Mouse (Mus musculus) adrenal gland (tissue): ENCODE measurements around the gene Kmt5b.

Experiments
- intact Hi-C: fragments of 180-260 bp; cut with DNase I; formaldehyde crosslinking; loops from one replicate; pipeline ENCODE4 v1.15.1; 2025

Gene Kmt5b

GRCm38 (mm10) chr19:3842359-3843148 lies 75.3 kb downstream of the Kmt5b start:
- intact Hi-C loops = no loop called here

- intact Hi-C loops = no loop called here
Measured at GRCm38 (mm10) chr19:3843629-3844028, 76.4 kb downstream of the Kmt5b start.

GRCm38 (mm10) chr19:3844836-3845235 lies 77.6 kb downstream of the Kmt5b start:
- intact Hi-C loops = no loop called here

- intact Hi-C loops = no loop called here
Measured at GRCm38 (mm10) chr19:3845339-3845738, 78.1 kb downstream of the Kmt5b start.

GRCm38 (mm10) chr19:3845803-3846406 lies 78.7 kb downstream of the Kmt5b start:
- intact Hi-C loops = no loop called here

GRCm38 (mm10) chr19:3846676-3847604 lies 79.7 kb downstream of the Kmt5b start:
- intact Hi-C loops = no loop called here

GRCm38 (mm10) chr19:3847711-3848110 lies 80.5 kb downstream of the Kmt5b start:
- intact Hi-C loops = no loop called here

GRCm38 (mm10) chr19:3848207-3848808 lies 81.1 kb downstream of the Kmt5b start:
- intact Hi-C loops = no loop called here

- intact Hi-C loops = no loop called here
Measured at GRCm38 (mm10) chr19:3849251-3849650, 82.0 kb downstream of the Kmt5b start.

GRCm38 (mm10) chr19:3850076-3850475 lies 82.9 kb downstream of the Kmt5b start:
- intact Hi-C loops = no loop called here

- intact Hi-C loops = no loop called here
Measured at GRCm38 (mm10) chr19:3850847-3851469, 83.7 kb downstream of the Kmt5b start.

- intact Hi-C loops = no loop called here
Measured at GRCm38 (mm10) chr19:3851502-3851962, 84.3 kb downstream of the Kmt5b start, which contains the start of gene Chka. Gene Chka, plus strand, starts transcription at chr19:3851773.

- intact Hi-C loops = no loop called here
Measured at GRCm38 (mm10) chr19:3851979-3852681, 84.9 kb downstream of the Kmt5b start.

GRCm38 (mm10) chr19:3853121-3853520 lies 85.9 kb downstream of the Kmt5b start:
- intact Hi-C loops = no loop called here

GRCm38 (mm10) chr19:3853891-3854290 lies 86.7 kb downstream of the Kmt5b start:
- intact Hi-C loops = no loop called here

GRCm38 (mm10) chr19:3855091-3855490 lies 87.9 kb downstream of the Kmt5b start:
- intact Hi-C loops = no loop called here

GRCm38 (mm10) chr19:3855601-3856000 lies 88.4 kb downstream of the Kmt5b start:
- intact Hi-C loops = no loop called here

- intact Hi-C loops = no loop called here
Measured at GRCm38 (mm10) chr19:3857220-3857619, 90.0 kb downstream of the Kmt5b start.

GRCm38 (mm10) chr19:3862713-3863112 lies 95.5 kb downstream of the Kmt5b start:
- intact Hi-C loops = no loop called here

GRCm38 (mm10) chr19:3864960-3865359 lies 97.7 kb downstream of the Kmt5b start:
- intact Hi-C loops = no loop called here
